Mouse (Mus musculus) liver, adult 2 months (tissue): ENCODE data around the gene C330007P06Rik. TPM values are rescaled to one million over a fixed set of nuclear protein-coding genes. Genes with fewer than 3 reads are reported as not detected.
A peak's percentile ranks its signal among the peaks of the same experiment; 100 is the strongest.

Source experiments
- DNase-seq: peaks from one replicate; pipeline ENCODE4 v3.0.0-alpha.2; 2011; ENCODE audit warnings: low read depth, low spot score; ENCODE audit errors: extremely low read depth
- H3K27ac ChIP-seq: fragments of 200-500 bp; replicated peaks from 2 replicates; pipeline ENCODE4 v1.5.1; 2012; ENCODE audit warnings: low read depth, mild to moderate bottlenecking, control low read depth, inconsistent platforms, low read length; ENCODE audit not compliant: insufficient read depth
- H3K27me3 ChIP-seq: fragments of 200-500 bp; 2 replicates; pipeline ENCODE4 v1.6.1; 2012; ENCODE audit warnings: mild to moderate bottlenecking, moderate library complexity, low read length, inconsistent platforms; ENCODE audit not compliant: control insufficient read depth, insufficient read depth
- H3K36me3 ChIP-seq: fragments of 200-500 bp; 2 replicates; pipeline ENCODE4 v1.6.1; 2012; ENCODE audit warnings: low read length, inconsistent platforms; ENCODE audit not compliant: control insufficient read depth, insufficient read depth
- H3K4me1 ChIP-seq: fragments of 200-500 bp; 2 replicates; pipeline ENCODE4 v1.6.1; 2011; ENCODE audit warnings: low read length; ENCODE audit not compliant: control insufficient read depth, insufficient read depth
- H3K4me3 ChIP-seq: fragments of 200-500 bp; 2 replicates; pipeline ENCODE4 v1.5.1; 2011; ENCODE audit warnings: low read depth, mild to moderate bottlenecking, control low read depth, low read length, moderate library complexity; ENCODE audit not compliant: insufficient read depth
- H3K79me2 ChIP-seq: fragments of 200-500 bp; 2 replicates; pipeline ENCODE4 v1.6.1; 2012; ENCODE audit warnings: inconsistent platforms, mild to moderate bottlenecking, low read length, moderate library complexity; ENCODE audit not compliant: control insufficient read depth, insufficient read depth
- H3K9ac ChIP-seq: fragments of 200-500 bp; 2 replicates; pipeline ENCODE4 v1.6.1; 2012; ENCODE audit warnings: low read depth, mild to moderate bottlenecking, control low read depth, inconsistent platforms, low read length
- CTCF ChIP-seq: fragments of 200-500 bp; IDR thresholded peaks from 2 replicates; pipeline ENCODE4 v1.5.1; 2011; ENCODE audit warnings: low read depth, low read length, control low read depth
- POLR2A ChIP-seq: fragments of 200-500 bp; IDR thresholded peaks from 2 replicates; pipeline ENCODE4 v1.6.1; 2011; ENCODE audit warnings: low read length, control low read depth; ENCODE audit not compliant: insufficient read depth; ENCODE audit errors: extremely low read depth
- WGBS: fragments of 180-500 bp; shearing (Covaris S2); methylation state at CpG from one replicate; pipeline ENCODE4 v1.1.7; 2018; 5-methylcytosine and 5-hydroxymethylcytosine counted together
- polyA plus RNA-seq: library from polyadenylated mRNA; depleted of rRNA; stranded (reverse); fragments of >200 nt; gene quantifications from 2 replicates; pipeline ENCODE4 v1.2.3, GENCODE M21; 2012; rRNA removed
- total RNA-seq: library from RNA; depleted of rRNA; stranded (reverse); fragments of >200 nt; gene quantifications from 2 replicates; pipeline ENCODE4 v1.2.3, GENCODE M21; 2014; rRNA removed

C330007P06Rik gene
- 26.2 and 30.5 TPM in 2 replicates for total RNA-seq
- 9.4 and 12.1 TPM in 2 replicates for polyA plus RNA-seq

DNA sequence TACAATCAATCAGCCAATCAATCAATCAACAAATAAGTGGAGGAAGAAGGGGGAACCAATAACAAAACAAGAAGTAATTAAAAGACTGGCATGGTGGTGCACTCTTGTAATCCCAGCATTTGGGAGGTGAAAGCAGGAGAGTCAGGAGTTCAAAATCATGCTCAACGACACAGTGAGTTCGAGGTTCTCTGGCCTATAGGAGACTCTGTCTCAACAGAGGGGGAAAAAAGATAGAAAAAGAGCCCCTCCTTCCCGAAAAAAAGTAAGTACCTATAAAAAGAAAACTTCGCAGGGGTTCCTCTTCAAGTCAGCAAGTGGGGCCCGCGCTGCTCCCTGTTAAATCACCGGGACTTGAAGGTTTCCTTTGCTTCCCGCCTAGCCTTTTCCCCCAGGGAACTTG is at the start of gene C330007P06Rik, which contains the start of gene Ube2a:
C330007P06Rik (minus strand) TSS at position 347 of the 400 bp plus-strand sequence.
Ube2a (plus strand) TSS at position 136 of the 400 bp plus-strand sequence.
- no peaks in the 10 kb centered on the region for H3K36me3 ChIP-seq
- DNase-seq = peak; percentile 9
- H3K27me3 ChIP-seq = no peaks in the 10 kb centered on the region
- peak within 1 kb of the TSS; percentile 92 for H3K9ac ChIP-seq
- H3K4me3 ChIP-seq = peak within 1 kb of the TSS; percentile 89
- H3K79me2 ChIP-seq = peaks cover 6% of the 10 kb centered on the region; the same call in 1 of the 2 replicates
- peak within 1 kb of the TSS; percentile 71; the same call in 1 of the 2 replicates for H3K27ac ChIP-seq
- WGBS = 2% methylated on average over 8 of the region's 8 CpGs
- no peak for TF ChIP-seq POLR2A
- TF ChIP-seq CTCF = no peak
- peaks cover 5% of the 10 kb centered on the region for H3K4me1 ChIP-seq

GRCm38 (mm10) chrX:36921346-36921745 is 47.4 kb upstream of the C330007P06Rik start:
- no peak for TF ChIP-seq POLR2A
- no peak for TF ChIP-seq CTCF
- Histone ChIP-seq H3K27me3 (no peaks in the 10 kb centered on the region), H3K4me3 (no peak overlapping the region), H3K4me1 (peaks cover 2% of the 10 kb centered on the region; the same call in 1 of the 2 replicates), H3K9ac (no peak overlapping the region), H3K79me2 (no peaks in the 10 kb centered on the region), H3K27ac (no peak overlapping the region), H3K36me3 (no peaks in the 10 kb centered on the region)
- WGBS = 90% methylated on average over 4 of the region's 4 CpGs
- no peak for DNase-seq

DNA sequence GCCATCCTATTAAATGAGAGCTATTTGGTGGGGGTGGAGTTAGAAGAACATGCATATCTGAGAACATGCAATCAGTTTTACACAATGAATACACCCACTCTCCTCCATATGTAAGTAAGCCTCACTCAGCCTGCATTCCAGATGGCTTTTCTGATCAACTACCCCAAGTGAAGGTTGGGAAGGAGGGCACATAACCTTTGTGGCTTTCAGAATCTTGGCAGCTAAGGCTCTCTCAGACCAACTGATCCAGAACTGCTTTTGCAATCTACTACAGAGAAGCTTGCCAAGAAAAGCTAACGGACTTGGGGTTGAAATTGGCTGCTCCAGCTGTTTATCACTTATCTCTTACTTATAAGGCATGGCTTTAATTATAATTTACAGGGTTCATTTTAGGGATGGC is 43.8 kb upstream of the C330007P06Rik start:
- H3K4me3 ChIP-seq = no peak overlapping the region
- no peak overlapping the region for H3K27ac ChIP-seq
- peak; percentile 66 for DNase-seq
- H3K4me1 ChIP-seq = peaks cover 2% of the 10 kb centered on the region; the same call in 1 of the 2 replicates
- 17% methylated on average over 1 of the region's 1 CpGs for WGBS
- no peaks in the 10 kb centered on the region for H3K36me3 ChIP-seq
- H3K9ac ChIP-seq = no peak overlapping the region
- H3K79me2 ChIP-seq = no peaks in the 10 kb centered on the region
- H3K27me3 ChIP-seq = no peaks in the 10 kb centered on the region
- TF ChIP-seq CTCF = no peak
- no peak for TF ChIP-seq POLR2A

GRCm38 (mm10) chrX:36911343-36911742 is 37.4 kb upstream of the C330007P06Rik start:
- peak; percentile 50 for DNase-seq
- 41% methylated on average over 12 of the region's 12 CpGs for WGBS
- TF ChIP-seq POLR2A = no peak
- TF ChIP-seq CTCF = 0 out of 2 replicates have a peak, but pooled peaks have one; percentile 7

DNA sequence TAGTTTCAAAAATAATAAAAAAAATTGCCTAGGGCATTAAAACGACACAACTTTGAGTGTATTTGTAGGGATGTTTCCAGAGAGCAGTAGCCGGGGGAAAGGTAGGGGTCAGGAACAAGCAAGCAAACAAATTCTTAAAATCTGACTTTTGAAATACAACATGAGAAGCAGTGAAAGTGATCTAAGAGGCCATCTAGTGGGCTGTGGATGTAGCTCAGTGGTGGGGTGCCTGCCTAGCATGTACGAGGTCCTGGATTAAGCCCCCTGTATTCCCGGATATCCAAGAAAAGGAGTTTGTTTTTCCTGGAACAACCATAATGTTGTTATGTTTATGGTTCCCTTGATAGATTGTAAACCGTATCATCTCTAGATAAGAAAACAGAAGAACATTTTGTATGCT is 32.6 kb upstream of the C330007P06Rik start:
- Histone ChIP-seq H3K79me2 (no peaks in the 10 kb centered on the region), H3K36me3 (no peaks in the 10 kb centered on the region), H3K4me3 (no peak overlapping the region), H3K9ac (no peak overlapping the region), H3K27me3 (no peaks in the 10 kb centered on the region), H3K27ac (no peak overlapping the region), H3K4me1 (peaks cover 2% of the 10 kb centered on the region; the same call in 1 of the 2 replicates)
- DNase-seq = no peak
- TF ChIP-seq POLR2A (no peak), CTCF (no peak)
- WGBS = 20% methylated on average over 5 of the region's 5 CpGs

More at GRCm38 (mm10) chrX:36911343-36911742, 37.4 kb upstream of the C330007P06Rik start:
- Histone ChIP-seq H3K9ac (no peak overlapping the region), H3K27ac (no peak overlapping the region), H3K27me3 (no peaks in the 10 kb centered on the region), H3K4me1 (peaks cover 2% of the 10 kb centered on the region; the same call in 1 of the 2 replicates), H3K4me3 (no peak overlapping the region), H3K36me3 (no peaks in the 10 kb centered on the region), H3K79me2 (no peaks in the 10 kb centered on the region)

DNA sequence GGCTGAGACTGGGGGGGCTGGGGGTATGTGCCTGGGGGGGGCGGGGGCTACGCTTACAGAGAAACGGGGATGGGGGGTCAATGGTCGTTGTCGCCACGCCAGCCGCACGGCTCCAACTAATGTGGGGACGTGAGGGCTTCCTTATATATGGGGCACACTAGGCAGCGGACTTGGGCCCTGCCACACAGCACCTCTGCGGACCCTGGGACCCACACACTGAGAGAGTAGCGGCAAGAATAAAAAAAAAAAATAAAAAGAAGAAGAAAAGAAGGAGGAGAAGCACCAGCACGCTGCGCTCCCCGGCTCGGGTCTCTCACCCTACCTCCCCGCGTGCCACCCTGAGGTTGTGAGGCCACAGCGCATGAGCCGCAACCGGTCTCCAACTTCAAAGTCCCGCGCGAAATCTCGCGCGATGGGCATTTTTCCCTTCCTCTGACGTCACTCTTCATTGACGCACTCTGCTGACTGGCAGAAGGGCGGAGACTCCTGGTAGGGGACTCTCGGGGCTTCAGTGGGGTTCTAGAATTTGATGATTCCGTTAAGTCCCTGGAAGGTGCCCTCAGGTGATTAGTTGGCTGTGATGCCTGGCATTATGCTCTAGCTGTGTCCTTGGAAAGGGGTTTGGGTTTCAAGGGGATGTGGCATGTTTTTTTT is 29.3 kb upstream of the C330007P06Rik start:
- H3K36me3 ChIP-seq = no peaks in the 10 kb centered on the region
- no peaks in the 10 kb centered on the region; the same call in 1 of the 2 replicates for H3K79me2 ChIP-seq
- TF ChIP-seq POLR2A = peak; percentile 72
- TF ChIP-seq CTCF = no peak
- peak overlapping the region; percentile 79 for H3K9ac ChIP-seq
- WGBS = 4% methylated on average over 30 of the region's 32 CpGs
- no peaks in the 10 kb centered on the region for H3K4me1 ChIP-seq
- DNase-seq = peak; percentile 73
- peak overlapping the region; percentile 92 for H3K4me3 ChIP-seq
- H3K27me3 ChIP-seq = no peaks in the 10 kb centered on the region
- peak overlapping the region; percentile 58 for H3K27ac ChIP-seq
